22 mouse cellular contexts compared by ENCODE assay signal in the genomic region with DNA sequence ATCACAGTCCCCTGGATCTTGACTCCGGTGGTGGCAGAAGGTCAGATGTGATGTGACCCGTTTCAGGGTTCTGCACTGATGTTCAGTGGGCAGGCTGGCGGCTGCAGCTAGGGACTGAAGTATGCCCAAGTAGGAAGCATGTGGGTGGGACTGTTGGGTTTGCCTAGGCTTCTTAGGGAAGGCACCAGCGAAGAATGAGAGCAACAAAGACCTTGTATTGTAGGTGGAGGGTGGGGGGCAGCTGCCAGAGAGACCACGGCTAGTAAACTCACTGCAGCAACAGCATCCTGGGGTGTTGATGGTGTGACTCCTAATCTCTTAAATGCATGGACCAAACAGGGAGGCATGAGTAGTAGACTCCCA. TPM values are rescaled to one million over a fixed set of nuclear protein-coding genes. Genes with fewer than 3 reads are reported as not detected.
DNase-seq lines count a peak whose midpoint lies in the region; ATAC-seq and TF ChIP-seq lines count a peak whose summit lies in the region.
"Had no signal": no experiment of that assay in that cellular context is flagged by ENCODE, and none has a peak within 500 bp of the region (broad histone marks: within the 10 kb centered on the region; RNA-seq: fewer than 3 reads in every experiment).

No protein-coding gene starts in this region.

- H3K4me2 ChIP-seq in heart, embryonic 13.5 days = no peak overlapping the region
- no peak overlapping the region for H3K4me2 ChIP-seq in liver, embryonic 12.5 days
- H3K4me2 ChIP-seq: hindbrain, embryonic 14.5 days; lung, embryonic 14.5 days; midbrain, embryonic 15.5 days had no signal

- H3K27ac ChIP-seq in heart, embryonic 13.5 days (replicated peaks) = peak overlapping the region; percentile 85
- peak overlapping the region; percentile 70 for H3K27ac ChIP-seq in liver, adult 2 months (replicated peaks; ENCODE audit: insufficient read depth, low read depth, low read length)
- no peak overlapping the region for H3K27ac ChIP-seq in liver, embryonic 12.5 days
- peak overlapping the region; percentile 95 for H3K27ac ChIP-seq in small intestine, adult 2 months (ENCODE audit: insufficient read depth, low read depth, low read length)
- H3K27ac ChIP-seq: hindbrain, embryonic 14.5 days; layer of hippocampus, adult 2 months; midbrain, embryonic 15.5 days had no signal

- no peak overlapping the region for H3K9ac ChIP-seq in heart, embryonic 13.5 days
- H3K9ac ChIP-seq in liver, adult 2 months (ENCODE audit: low read depth, low read length) = no peak overlapping the region
- H3K9ac ChIP-seq in liver, embryonic 12.5 days = no peak overlapping the region
- H3K9ac ChIP-seq: hindbrain, embryonic 14.5 days; lung, embryonic 14.5 days; midbrain, embryonic 15.5 days had no signal

- ATAC-seq in frontal cortex, adult (ENCODE audit: low TSS enrichment) = peak; percentile 65; the same call in 1 of the 2 replicates
- ATAC-seq in heart, embryonic 13.5 days (ENCODE audit: extremely low read depth, insufficient number of reproducible peaks, low FRiP score, low TSS enrichment) = no peak
- no peak for ATAC-seq in liver, embryonic 12.5 days
- ATAC-seq: CD4-positive, CD25-positive, alpha-beta regulatory T cell, adult 4 months; forebrain, embryonic 14.5 days; midbrain, embryonic 15.5 days had no signal

- H3K9me3 ChIP-seq in heart, embryonic 13.5 days = no peaks in the 10 kb centered on the region
- H3K9me3 ChIP-seq in liver, embryonic 12.5 days (replicated peaks) = no peaks in the 10 kb centered on the region
- H3K9me3 ChIP-seq: midbrain, embryonic 15.5 days had no signal

- H3K36me3 ChIP-seq in heart, embryonic 13.5 days = peaks cover 84% of the 10 kb centered on the region
- H3K36me3 ChIP-seq in liver, adult 2 months (ENCODE audit: control insufficient read depth, insufficient read depth, low read length) = peaks cover 9% of the 10 kb centered on the region
- H3K36me3 ChIP-seq in liver, embryonic 12.5 days = peaks cover 92% of the 10 kb centered on the region
- H3K36me3 ChIP-seq in small intestine, adult 2 months (ENCODE audit: control insufficient read depth, insufficient read depth, low read length) = peaks cover 29% of the 10 kb centered on the region

- H3K27me3 ChIP-seq in heart, embryonic 13.5 days (replicated peaks) = no peaks in the 10 kb centered on the region
- H3K27me3 ChIP-seq in liver, adult 2 months (ENCODE audit: control insufficient read depth, insufficient read depth, low read length) = no peaks in the 10 kb centered on the region
- no peaks in the 10 kb centered on the region for H3K27me3 ChIP-seq in liver, embryonic 12.5 days (replicated peaks)
- H3K27me3 ChIP-seq in small intestine, adult 2 months (ENCODE audit: control insufficient read depth, insufficient read depth, low read length) = no peaks in the 10 kb centered on the region
- H3K27me3 ChIP-seq: midbrain, embryonic 15.5 days; Patski had no signal

- no peak for TF ChIP-seq CTCF in liver, adult 2 months (IDR thresholded peaks at IDR 0.05; ENCODE audit: low read depth, low read length)
- TF ChIP-seq CTCF in small intestine, adult 2 months (IDR thresholded peaks at IDR 0.05; ENCODE audit: extremely low read depth, insufficient read length, insufficient replicate concordance, low read depth, low read length) = no peak

- H3K4me3 ChIP-seq in heart, embryonic 13.5 days = no peak overlapping the region
- no peak overlapping the region for H3K4me3 ChIP-seq in liver, adult 2 months (ENCODE audit: insufficient read depth, low read depth, low read length)
- H3K4me3 ChIP-seq in liver, embryonic 12.5 days = no peak overlapping the region
- H3K4me3 ChIP-seq in small intestine, adult 2 months (ENCODE audit: low read depth, low read length) = no peak overlapping the region
- H3K4me3 ChIP-seq: layer of hippocampus, adult 2 months; midbrain, embryonic 15.5 days; myocyte had no signal

- H3K4me1 ChIP-seq in heart, embryonic 13.5 days = peaks cover 44% of the 10 kb centered on the region
- H3K4me1 ChIP-seq in liver, adult 2 months (ENCODE audit: control insufficient read depth, insufficient read depth, low read length) = peaks cover 25% of the 10 kb centered on the region
- no peaks in the 10 kb centered on the region for H3K4me1 ChIP-seq in liver, embryonic 12.5 days
- peaks cover 30% of the 10 kb centered on the region; the same call in 1 of the 2 replicates for H3K4me1 ChIP-seq in small intestine, adult 2 months (ENCODE audit: control insufficient read depth, insufficient read depth, insufficient read length, low read length)
- H3K4me1 ChIP-seq: midbrain, embryonic 15.5 days had no signal

- WGBS in heart, embryonic 13.5 days = 76% methylated on average over 5 of the region's 5 CpGs
- WGBS in liver, adult 2 months = 48% methylated on average over 5 of the region's 5 CpGs
- WGBS in liver, embryonic 12.5 days (ENCODE audit: insufficient replicate concordance) = 87% methylated on average over 5 of the region's 5 CpGs
- WGBS in small intestine, adult 2 months = 41% methylated on average over 5 of the region's 5 CpGs

- peaks cover 2% of the 10 kb centered on the region; the same call in 1 of the 2 replicates for H3K79me2 ChIP-seq in liver, adult 2 months (ENCODE audit: control insufficient read depth, insufficient read depth, low read length)

- no peak for DNase-seq in frontal cortex, postnatal 10 days (ENCODE audit: low spot score in 2 of 2)
- no peak for DNase-seq in heart, postnatal 36 days
- DNase-seq in liver, adult 2 months (ENCODE audit: extremely low read depth, low read depth, low spot score) = no peak
- no peak for DNase-seq in right cerebral cortex, postnatal 36 days (ENCODE audit: low spot score in 2 of 2)
- DNase-seq: adrenal gland, adult 8-10 months; cerebellum, adult 9-10 months; left cerebral cortex, postnatal 4 days; liver; lung, postnatal 36 days; thymus, postnatal 14 days had no signal

- intact Hi-C loops in heart, postnatal 36 days (cut with DNase I) = no loop called here

- TF ChIP-seq POLR2A in liver, adult 2 months (IDR thresholded peaks at IDR 0.05; ENCODE audit: extremely low read depth, insufficient read depth, low read length) = no peak
- no peak for TF ChIP-seq POLR2A in small intestine, adult 2 months (IDR thresholded peaks at IDR 0.05; ENCODE audit: low read depth, low read length)

RNA-seq across cellular contexts. Expression of gene Rprd1b, which starts 43.3 kb away (rescaled TPM):
- polyA plus RNA-seq in heart, embryonic 13.5 days (2015; fragmentation: Nextera tagmentation; extraction: Ambion mirVana) = 26.7 and 27.4 TPM in 2 replicates
- total RNA-seq in heart, postnatal 36 days (2021) = 10 to 100 TPM; 28.3 to 37.7 TPM
- 6.8 and 8.3 TPM in 2 replicates for total RNA-seq in liver, adult 2 months (2014; rRNA removed)
- 12.8 and 14.2 TPM in 2 replicates for polyA plus RNA-seq in liver, adult 2 months (2012; rRNA removed)
- 40.4 and 42.5 TPM in 2 replicates for polyA plus RNA-seq in liver, embryonic 12.5 days (2016; fragmentation: Nextera tagmentation; extraction: Ambion mirVana)
- polyA plus RNA-seq in small intestine, adult 2 months (2012; rRNA removed) = 7.6 and 13.2 TPM in 2 replicates

RNA-seq across cellular contexts. Expression of gene Tti1, which starts 43.4 kb away (rescaled TPM):
- 22.1 and 24.5 TPM in 2 replicates for polyA plus RNA-seq in heart, embryonic 13.5 days (2015; fragmentation: Nextera tagmentation; extraction: Ambion mirVana)
- 10 to 100 TPM; 22.8 to 22.9 TPM for total RNA-seq in heart, postnatal 36 days (2021)
- total RNA-seq in liver, adult 2 months (2014; rRNA removed) = 8.2 and 8.9 TPM in 2 replicates
- polyA plus RNA-seq in liver, adult 2 months (2012; rRNA removed) = 7.6 and 9.0 TPM in 2 replicates
- 21.8 and 22.2 TPM in 2 replicates for polyA plus RNA-seq in liver, embryonic 12.5 days (2016; fragmentation: Nextera tagmentation; extraction: Ambion mirVana)
- polyA plus RNA-seq in small intestine, adult 2 months (2012; rRNA removed) = 3.0 and 6.1 TPM in 2 replicates
